Mouse (Mus musculus): ENCODE results near the gene Gpd1l. TPM values are rescaled to one million over a fixed set of nuclear protein-coding genes. Genes with fewer than 3 reads are reported as not detected.

The Gpd1l gene
- polyA plus RNA-seq, 1 experiment, result 0.14 TPM

DNA sequence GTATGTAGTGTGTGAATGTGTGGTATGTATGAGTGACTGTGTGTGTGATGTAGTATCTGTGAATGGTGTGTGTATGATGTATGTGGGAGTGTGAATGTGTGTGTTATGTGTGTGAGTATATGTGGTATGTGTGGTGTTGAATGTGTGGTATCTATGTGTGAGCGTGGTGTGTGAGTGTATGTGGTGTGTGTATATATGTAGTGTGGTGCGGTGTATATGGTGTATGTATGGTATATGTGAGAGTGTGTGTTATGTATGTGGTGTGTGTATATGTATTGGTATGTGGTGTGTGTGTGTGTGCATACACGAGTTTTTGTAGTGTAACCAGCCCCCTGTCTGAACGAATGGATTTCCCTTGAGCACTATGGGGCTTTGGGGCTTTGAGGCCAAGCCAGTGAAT, 48.2 kb downstream of the Gpd1l start:
- Histone ChIP-seq H3K4me1 (ENCODE audit: control insufficient read depth) (no peaks in the 10 kb centered on the region), H3K9me3 (ENCODE audit: control insufficient read depth, low read length) (peaks cover 5% of the 10 kb centered on the region), H3K4me3 (replicated peaks) (no peak overlapping the region), H3K36me3 (ENCODE audit: control insufficient read depth) (no peaks in the 10 kb centered on the region), H3K27me3 (ENCODE audit: control insufficient read depth) (no peaks in the 10 kb centered on the region)
- TF ChIP-seq GATA1 (IDR thresholded peaks at IDR 0.05; ENCODE audit: low read length), result no peak
- no peak for TF ChIP-seq TAL1 (IDR thresholded peaks at IDR 0.05; ENCODE audit: low read length)

DNA sequence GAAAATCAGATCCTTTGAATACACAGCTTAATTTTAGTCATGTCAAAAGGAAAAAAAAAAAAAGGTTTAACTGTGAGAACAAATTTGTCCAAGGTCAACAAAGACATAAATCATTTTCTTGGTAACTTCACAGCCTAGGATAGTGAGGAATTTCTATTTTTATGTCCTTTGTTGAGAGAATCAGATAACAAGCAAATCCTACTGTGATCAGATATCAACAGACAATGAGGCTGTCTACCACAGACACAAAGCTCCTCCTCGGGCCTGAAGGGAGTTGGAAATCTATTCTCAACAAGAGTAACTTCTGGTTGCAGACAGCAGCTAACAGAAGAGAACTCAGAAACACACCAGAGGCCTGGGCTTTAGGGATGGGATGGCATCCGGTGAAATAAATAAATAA, 51.8 kb downstream of the Gpd1l start:
- H3K36me3 ChIP-seq (ENCODE audit: control insufficient read depth), result no peaks in the 10 kb centered on the region
- H3K4me1 ChIP-seq (ENCODE audit: control insufficient read depth), result no peaks in the 10 kb centered on the region
- H3K27me3 ChIP-seq (ENCODE audit: control insufficient read depth), result no peaks in the 10 kb centered on the region
- H3K9me3 ChIP-seq (ENCODE audit: control insufficient read depth, low read length), result peaks cover 7% of the 10 kb centered on the region
- no peak for TF ChIP-seq GATA1 (IDR thresholded peaks at IDR 0.05; ENCODE audit: low read length)
- TF ChIP-seq TAL1 (IDR thresholded peaks at IDR 0.05; ENCODE audit: low read length), result no peak
- H3K4me3 ChIP-seq (replicated peaks), result no peak overlapping the region

DNA sequence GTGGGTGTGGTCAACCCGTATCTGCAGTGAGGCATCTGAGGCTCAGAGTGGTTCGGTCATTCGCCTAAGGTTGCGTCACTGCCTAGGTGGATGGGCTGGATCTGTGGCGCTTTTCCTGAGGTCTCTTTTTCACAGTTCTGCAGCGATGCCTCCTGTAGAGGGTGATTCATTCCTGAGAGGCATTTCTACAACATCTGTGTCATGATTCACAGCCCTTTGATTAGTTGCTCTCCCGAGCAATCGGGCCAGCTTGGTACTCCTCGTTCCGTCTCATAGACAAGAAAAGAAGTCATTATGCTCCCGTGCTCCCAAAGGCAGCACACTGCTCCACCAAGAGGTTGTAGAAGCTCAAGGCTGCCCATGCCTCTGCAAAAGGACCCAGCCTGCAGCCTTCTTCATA, 78.5 kb downstream of the Gpd1l start:
- TF ChIP-seq TAL1 (IDR thresholded peaks at IDR 0.05; ENCODE audit: low read length) (no peak), GATA1 (IDR thresholded peaks at IDR 0.05; ENCODE audit: low read length) (no peak)
- Histone ChIP-seq H3K36me3 (ENCODE audit: control insufficient read depth) (no peaks in the 10 kb centered on the region), H3K9me3 (ENCODE audit: control insufficient read depth, low read length) (no peaks in the 10 kb centered on the region), H3K27me3 (ENCODE audit: control insufficient read depth) (peaks cover 4% of the 10 kb centered on the region; the same call in 1 of the 2 replicates), H3K4me3 (replicated peaks) (no peak overlapping the region), H3K4me1 (ENCODE audit: control insufficient read depth) (no peaks in the 10 kb centered on the region)

DNA sequence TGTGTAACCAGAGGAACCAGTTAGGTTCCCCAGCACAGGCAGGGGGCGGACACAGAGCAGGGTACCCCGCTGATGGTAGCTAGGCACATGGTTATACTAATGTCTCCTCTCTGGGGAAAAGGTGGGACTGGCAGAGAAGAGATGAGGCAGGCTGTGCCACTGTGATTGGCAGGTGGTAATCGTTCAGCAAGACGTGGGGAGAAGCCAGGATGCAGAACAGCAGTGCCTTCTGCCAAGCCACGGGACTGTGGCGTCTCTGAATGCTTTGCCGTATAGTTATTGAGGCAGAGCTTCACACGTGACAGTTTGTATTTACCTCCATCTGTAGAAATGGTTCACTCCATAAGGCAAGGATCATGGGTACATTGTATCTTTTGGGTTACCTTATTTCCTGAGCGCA, 79.1 kb downstream of the Gpd1l start:
- TF ChIP-seq TAL1 (IDR thresholded peaks at IDR 0.05; ENCODE audit: low read length) (no peak), GATA1 (IDR thresholded peaks at IDR 0.05; ENCODE audit: low read length) (no peak)
- Histone ChIP-seq H3K4me1 (ENCODE audit: control insufficient read depth) (no peaks in the 10 kb centered on the region), H3K27me3 (ENCODE audit: control insufficient read depth) (peaks cover 4% of the 10 kb centered on the region; the same call in 1 of the 2 replicates), H3K4me3 (replicated peaks) (no peak overlapping the region), H3K36me3 (ENCODE audit: control insufficient read depth) (no peaks in the 10 kb centered on the region), H3K9me3 (ENCODE audit: control insufficient read depth, low read length) (no peaks in the 10 kb centered on the region)

DNA sequence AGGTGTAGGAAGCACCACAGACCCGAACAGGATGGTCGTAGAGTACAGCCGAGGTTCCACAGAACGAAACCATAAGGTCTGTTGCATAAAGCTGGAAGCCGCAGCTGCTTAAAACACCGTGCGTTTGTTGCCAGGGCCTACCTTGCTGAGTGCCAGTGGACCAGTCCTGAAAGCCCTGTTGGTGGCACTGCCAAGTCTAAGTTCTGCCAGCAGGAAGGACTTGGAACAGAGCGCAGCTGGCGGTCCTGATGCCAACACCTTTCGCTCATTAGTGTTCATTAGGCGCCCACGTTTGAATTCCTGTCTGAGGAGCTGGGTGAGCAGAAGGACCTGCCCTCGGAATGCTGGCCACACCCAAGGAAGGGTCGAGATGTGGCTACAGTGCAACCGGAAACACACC, 80.5 kb downstream of the Gpd1l start:
- no peaks in the 10 kb centered on the region for H3K4me1 ChIP-seq (ENCODE audit: control insufficient read depth)
- no peak for TF ChIP-seq TAL1 (IDR thresholded peaks at IDR 0.05; ENCODE audit: low read length)
- TF ChIP-seq GATA1 (IDR thresholded peaks at IDR 0.05; ENCODE audit: low read length), result no peak
- no peaks in the 10 kb centered on the region for H3K9me3 ChIP-seq (ENCODE audit: control insufficient read depth, low read length)
- H3K27me3 ChIP-seq (ENCODE audit: control insufficient read depth), result peaks cover 4% of the 10 kb centered on the region; the same call in 1 of the 2 replicates
- H3K4me3 ChIP-seq (replicated peaks), result no peak overlapping the region
- H3K36me3 ChIP-seq (ENCODE audit: control insufficient read depth), result no peaks in the 10 kb centered on the region

DNA sequence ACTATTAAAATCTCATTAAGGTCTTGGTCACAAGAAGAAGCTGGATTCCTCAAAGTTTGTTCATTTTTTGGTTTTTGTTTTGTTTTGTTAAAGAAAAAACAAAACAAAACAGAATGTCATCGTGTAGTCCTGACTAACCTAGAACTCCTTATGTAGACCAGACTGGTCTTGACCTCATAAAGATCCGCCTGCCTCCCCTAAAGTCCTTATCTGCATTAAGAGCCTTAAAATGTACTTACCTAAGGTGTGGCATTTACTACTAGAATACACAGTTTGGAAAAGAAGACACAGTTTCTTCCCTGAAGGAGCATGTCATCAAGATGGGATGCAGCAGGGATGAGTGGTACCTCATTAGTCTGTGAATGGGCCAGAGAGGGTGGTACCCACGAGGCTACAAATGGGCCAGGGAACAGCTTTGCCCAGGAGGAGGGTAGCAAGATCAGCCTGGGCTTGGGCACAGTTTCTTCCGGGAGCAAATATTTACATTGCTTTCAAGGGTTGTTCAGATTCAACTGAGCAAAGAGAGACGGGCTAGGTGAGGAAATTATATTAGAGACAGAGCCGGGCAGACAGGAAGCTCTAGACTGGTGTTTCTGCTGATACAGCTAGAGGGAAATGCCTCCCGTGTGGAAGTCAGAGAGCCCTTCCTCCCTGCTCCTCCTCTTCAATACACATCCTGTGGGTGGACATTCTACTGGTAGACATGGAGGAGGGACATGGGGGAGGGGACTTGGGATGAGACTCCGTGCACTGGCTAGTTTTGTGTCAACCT, 82.2 kb downstream of the Gpd1l start:
- Histone ChIP-seq H3K4me3 (replicated peaks) (no peak overlapping the region), H3K36me3 (ENCODE audit: control insufficient read depth) (no peaks in the 10 kb centered on the region), H3K27me3 (ENCODE audit: control insufficient read depth) (peaks cover 4% of the 10 kb centered on the region; the same call in 1 of the 2 replicates), H3K4me1 (ENCODE audit: control insufficient read depth) (no peaks in the 10 kb centered on the region), H3K9me3 (ENCODE audit: control insufficient read depth, low read length) (no peaks in the 10 kb centered on the region)
- TF ChIP-seq GATA1 (IDR thresholded peaks at IDR 0.05; ENCODE audit: low read length), result no peak
- no peak for TF ChIP-seq TAL1 (IDR thresholded peaks at IDR 0.05; ENCODE audit: low read length)

Other genes with a start within 250 kb of the Gpd1l start
- 1.2 and 2.2 TPM in 2 replicates for gene Dync1li1, start 245.2 kb downstream of the Gpd1l start, polyA plus RNA-seq (2012)
- gene Cmtm6, start 202.9 kb downstream of the Gpd1l start, polyA plus RNA-seq (2012), result 0.04 and 0.07 TPM in 2 replicates
- gene Cmtm7, start 152.1 kb downstream of the Gpd1l start, polyA plus RNA-seq (2012), result 0.53 and 0.61 TPM in 2 replicates
- 0.15 and 0.19 TPM in 2 replicates for gene Cmtm8, start 89.8 kb downstream of the Gpd1l start, polyA plus RNA-seq (2012)
- gene Osbpl10, start 44.6 kb upstream of the Gpd1l start, polyA plus RNA-seq (2012), result 0.02 TPM in 1 of 2 replicates, not detected in the other
- gene Rps27rt, start 48.8 kb upstream of the Gpd1l start, polyA plus RNA-seq (2012), result 0.22 TPM in 1 of 2 replicates, not detected in the other

Measured in erythroblast, embryonic 14.5 days (primary cell).